Mouse (Mus musculus): ENCODE data around the gene Cnksr3. TPM values are rescaled to one million over a fixed set of nuclear protein-coding genes. Genes with fewer than 3 reads are reported as not detected.

Cnksr3 gene
- total RNA-seq (2014; rRNA removed): 3.8 and 6.7 TPM in 2 replicates
- 3.3 TPM in 2 replicates for polyA plus RNA-seq (2012; rRNA removed)

GRCm38 (mm10) chr10:7211696-7212482 is at the start of gene Cnksr3:
Cnksr3 (minus strand) TSS chr10:7212237.
- 1% methylated on average over 74 of the region's 74 CpGs for WGBS
- H3K79me2 ChIP-seq (ENCODE audit: control insufficient read depth, insufficient read depth, low read length): peaks cover 31% of the 10 kb centered on the region
- DNase-seq (ENCODE audit: extremely low read depth, low read depth, low spot score): peak; percentile 82
- H3K27me3 ChIP-seq (ENCODE audit: control insufficient read depth, insufficient read depth, low read length): no peaks in the 10 kb centered on the region
- peak within 1 kb of the TSS; percentile 89 for H3K27ac ChIP-seq (replicated peaks; ENCODE audit: insufficient read depth, low read depth, low read length)
- peak within 1 kb of the TSS; percentile 93 for H3K9ac ChIP-seq (ENCODE audit: low read depth, low read length)
- peak; percentile 93 for TF ChIP-seq POLR2A (IDR thresholded peaks at IDR 0.05; ENCODE audit: extremely low read depth, insufficient read depth, low read length)
- TF ChIP-seq CTCF (IDR thresholded peaks at IDR 0.05; ENCODE audit: low read depth, low read length): no peak
- no peaks in the 10 kb centered on the region for H3K36me3 ChIP-seq (ENCODE audit: control insufficient read depth, insufficient read depth, low read length)
- peaks cover 14% of the 10 kb centered on the region for H3K4me1 ChIP-seq (ENCODE audit: control insufficient read depth, insufficient read depth, low read length)
- peak within 1 kb of the TSS; percentile 97 for H3K4me3 ChIP-seq (ENCODE audit: insufficient read depth, low read depth, low read length)

GRCm38 (mm10) chr10:7260166-7261108 is 48.4 kb upstream of the Cnksr3 start:
- no peaks in the 10 kb centered on the region for H3K36me3 ChIP-seq (ENCODE audit: control insufficient read depth, insufficient read depth, low read length)
- WGBS: 72% methylated on average over 10 of the region's 10 CpGs
- H3K79me2 ChIP-seq (ENCODE audit: control insufficient read depth, insufficient read depth, low read length): no peaks in the 10 kb centered on the region
- H3K9ac ChIP-seq (ENCODE audit: low read depth, low read length): no peak overlapping the region
- H3K27me3 ChIP-seq (ENCODE audit: control insufficient read depth, insufficient read depth, low read length): no peaks in the 10 kb centered on the region
- H3K27ac ChIP-seq (replicated peaks; ENCODE audit: insufficient read depth, low read depth, low read length): no peak overlapping the region
- TF ChIP-seq CTCF (IDR thresholded peaks at IDR 0.05; ENCODE audit: low read depth, low read length): no peak
- no peak for TF ChIP-seq POLR2A (IDR thresholded peaks at IDR 0.05; ENCODE audit: extremely low read depth, insufficient read depth, low read length)
- no peak overlapping the region for H3K4me3 ChIP-seq (ENCODE audit: insufficient read depth, low read depth, low read length)
- peaks cover 4% of the 10 kb centered on the region for H3K4me1 ChIP-seq (ENCODE audit: control insufficient read depth, insufficient read depth, low read length)
- no peak for DNase-seq (ENCODE audit: extremely low read depth, low read depth, low spot score)

GRCm38 (mm10) chr10:7258607-7259006 is 46.6 kb upstream of the Cnksr3 start:
- no peaks in the 10 kb centered on the region; the same call in 1 of the 2 replicates for H3K4me1 ChIP-seq (ENCODE audit: control insufficient read depth, insufficient read depth, low read length)
- no peaks in the 10 kb centered on the region for H3K27me3 ChIP-seq (ENCODE audit: control insufficient read depth, insufficient read depth, low read length)
- 77% methylated on average over 5 of the region's 5 CpGs for WGBS
- H3K9ac ChIP-seq (ENCODE audit: low read depth, low read length): no peak overlapping the region
- H3K27ac ChIP-seq (replicated peaks; ENCODE audit: insufficient read depth, low read depth, low read length): no peak overlapping the region
- no peak for DNase-seq (ENCODE audit: extremely low read depth, low read depth, low spot score)
- H3K4me3 ChIP-seq (ENCODE audit: insufficient read depth, low read depth, low read length): no peak overlapping the region
- H3K36me3 ChIP-seq (ENCODE audit: control insufficient read depth, insufficient read depth, low read length): no peaks in the 10 kb centered on the region
- TF ChIP-seq POLR2A (IDR thresholded peaks at IDR 0.05; ENCODE audit: extremely low read depth, insufficient read depth, low read length) (no peak), CTCF (IDR thresholded peaks at IDR 0.05; ENCODE audit: low read depth, low read length) (no peak)
- H3K79me2 ChIP-seq (ENCODE audit: control insufficient read depth, insufficient read depth, low read length): no peaks in the 10 kb centered on the region

GRCm38 (mm10) chr10:7250455-7250854 is 38.4 kb upstream of the Cnksr3 start:
- no peak overlapping the region for H3K9ac ChIP-seq (ENCODE audit: low read depth, low read length)
- WGBS: 86% methylated on average over 2 of the region's 2 CpGs
- no peak for DNase-seq (ENCODE audit: extremely low read depth, low read depth, low spot score)
- H3K79me2 ChIP-seq (ENCODE audit: control insufficient read depth, insufficient read depth, low read length): no peaks in the 10 kb centered on the region
- TF ChIP-seq CTCF (IDR thresholded peaks at IDR 0.05; ENCODE audit: low read depth, low read length): no peak
- no peaks in the 10 kb centered on the region for H3K36me3 ChIP-seq (ENCODE audit: control insufficient read depth, insufficient read depth, low read length)
- H3K27ac ChIP-seq (replicated peaks; ENCODE audit: insufficient read depth, low read depth, low read length): no peak overlapping the region
- H3K4me3 ChIP-seq (ENCODE audit: insufficient read depth, low read depth, low read length): no peak overlapping the region
- H3K4me1 ChIP-seq (ENCODE audit: control insufficient read depth, insufficient read depth, low read length): no peaks in the 10 kb centered on the region
- H3K27me3 ChIP-seq (ENCODE audit: control insufficient read depth, insufficient read depth, low read length): no peaks in the 10 kb centered on the region

- 87% methylated on average over 3 of the region's 5 CpGs for WGBS
- TF ChIP-seq CTCF (IDR thresholded peaks at IDR 0.05; ENCODE audit: low read depth, low read length) (no peak), POLR2A (IDR thresholded peaks at IDR 0.05; ENCODE audit: extremely low read depth, insufficient read depth, low read length) (no peak)
- no peak for DNase-seq (ENCODE audit: extremely low read depth, low read depth, low spot score)
These were observed 22.6 kb upstream of the Cnksr3 start for GRCm38 (mm10) chr10:7234601-7235000.

More at GRCm38 (mm10) chr10:7234601-7235000, 22.6 kb upstream of the Cnksr3 start:
- no peak overlapping the region for H3K27ac ChIP-seq (replicated peaks; ENCODE audit: insufficient read depth, low read depth, low read length)
- no peak overlapping the region for H3K9ac ChIP-seq (ENCODE audit: low read depth, low read length)
- H3K4me3 ChIP-seq (ENCODE audit: insufficient read depth, low read depth, low read length): no peak overlapping the region
- no peaks in the 10 kb centered on the region for H3K4me1 ChIP-seq (ENCODE audit: control insufficient read depth, insufficient read depth, low read length)
- no peaks in the 10 kb centered on the region for H3K36me3 ChIP-seq (ENCODE audit: control insufficient read depth, insufficient read depth, low read length)
- no peaks in the 10 kb centered on the region for H3K27me3 ChIP-seq (ENCODE audit: control insufficient read depth, insufficient read depth, low read length)
- H3K79me2 ChIP-seq (ENCODE audit: control insufficient read depth, insufficient read depth, low read length): no peaks in the 10 kb centered on the region
